Mouse (Mus musculus) midbrain, embryonic 14.5 days (tissue): Measurements from ENCODE around the gene Nprl3. TPM values are rescaled to one million over a fixed set of nuclear protein-coding genes. Genes with fewer than 3 reads are reported as not detected.

Experiments
- ATAC-seq: fragments of 200-750 bp; cut with Nextera tagmentation; 2 replicates; pipeline ENCODE4 v1.8.0; 2017; ENCODE audit warnings: moderate number of reproducible peaks, moderate library complexity; ENCODE audit not compliant: low FRiP score, low TSS enrichment
- DNase-seq: peaks from one replicate; pipeline ENCODE4 v3.0.0-alpha.2; 2015
- H3K27ac ChIP-seq: fragments of 300-500 bp; sonication (generic); replicated peaks from 2 replicates; pipeline ENCODE4 v1.5.1; 2014; ENCODE audit warnings: mild to moderate bottlenecking, low read depth, low read length, moderate library complexity
- H3K27me3 ChIP-seq: fragments of 300-500 bp; sonication (generic); 2 replicates; pipeline ENCODE4 v1.6.1; 2014; ENCODE audit warnings: low read length, control low read depth, mixed read lengths; ENCODE audit not compliant: control insufficient read depth, insufficient read depth
- H3K36me3 ChIP-seq: fragments of 300-500 bp; sonication (generic); 2 replicates; pipeline ENCODE4 v1.6.1; 2014; ENCODE audit warnings: low read length, control low read depth; ENCODE audit not compliant: control insufficient read depth, insufficient read depth
- H3K4me1 ChIP-seq: fragments of 300-500 bp; sonication (generic); 2 replicates; pipeline ENCODE4 v1.6.1; 2014; ENCODE audit warnings: mild to moderate bottlenecking, antibody characterized with exemption, low read length, control low read depth; ENCODE audit not compliant: control insufficient read depth, insufficient read depth
- H3K4me2 ChIP-seq: fragments of 300-500 bp; sonication (generic); 2 replicates; pipeline ENCODE4 v1.6.1; 2014; ENCODE audit warnings: mild to moderate bottlenecking, low read length, moderate library complexity
- H3K4me3 ChIP-seq: fragments of 300-500 bp; sonication (generic); replicated peaks from 2 replicates; pipeline ENCODE4 v1.5.1; 2014; ENCODE audit warnings: low read depth, low read length
- H3K9ac ChIP-seq: fragments of 300-500 bp; sonication (generic); replicated peaks from 2 replicates; pipeline ENCODE4 v1.6.1; 2014; ENCODE audit warnings: mild to moderate bottlenecking, low read length, moderate library complexity
- H3K9me3 ChIP-seq: fragments of 300-500 bp; sonication (generic); 2 replicates; pipeline ENCODE4 v1.6.1; 2016; ENCODE audit warnings: low read length, control low read depth, mixed read lengths; ENCODE audit not compliant: control insufficient read depth
- WGBS: fragments of 180-500 bp; shearing (Covaris S2); extraction: QIAGEN DNeasy Blood & Tissue Kit; methylation state at CpG from one replicate; pipeline ENCODE4 v1.1.7; 2014; 5-methylcytosine and 5-hydroxymethylcytosine counted together
- polyA plus RNA-seq: library from polyadenylated mRNA; unstranded; fragments of >200 nt; fragmentation: Nextera tagmentation; extraction: Ambion mirVana; gene quantifications from 2 replicates; pipeline ENCODE4 v1.2.1, GENCODE M21; 2014

Gene Nprl3
- polyA plus RNA-seq, 1 experiment from 2014 or later, result 36.9 TPM

DNA sequence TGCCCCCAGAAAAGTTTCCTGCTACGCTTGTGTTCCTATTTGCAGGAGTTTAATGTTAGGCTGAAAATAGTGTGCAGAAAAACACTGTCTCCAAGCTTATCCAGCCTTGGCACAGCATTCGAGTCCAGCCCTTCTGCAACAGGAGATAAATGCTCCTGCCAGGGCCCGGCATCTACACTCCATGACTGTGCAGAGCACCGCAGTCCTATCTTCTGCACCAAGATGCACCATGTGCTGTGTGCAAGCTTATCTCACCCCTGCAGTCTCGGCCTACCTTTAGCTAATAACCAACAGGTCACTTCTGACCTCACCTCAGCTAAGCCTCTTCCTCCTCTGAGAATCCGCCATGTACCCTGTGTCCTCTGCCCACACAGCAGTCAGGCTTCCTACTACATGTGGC is 21.9 kb downstream of the Nprl3 start:
- no peaks in the 10 kb centered on the region for H3K27me3 ChIP-seq
- H3K9ac ChIP-seq, result no peak overlapping the region
- no peak overlapping the region for H3K4me3 ChIP-seq
- DNase-seq (no peak), ATAC-seq (no peak)
- H3K4me2 ChIP-seq, result no peak overlapping the region
- H3K9me3 ChIP-seq, result no peaks in the 10 kb centered on the region
- WGBS, result 96% methylated on average over 6 of the region's 6 CpGs
- no peak overlapping the region for H3K27ac ChIP-seq
- no peaks in the 10 kb centered on the region for H3K4me1 ChIP-seq
- H3K36me3 ChIP-seq, result peaks cover 73% of the 10 kb centered on the region

- peaks cover 77% of the 10 kb centered on the region for H3K36me3 ChIP-seq
- H3K27ac ChIP-seq, result no peak overlapping the region
- no peak for DNase-seq
- no peak overlapping the region for H3K4me3 ChIP-seq
- no peak overlapping the region for H3K4me2 ChIP-seq
- H3K27me3 ChIP-seq, result no peaks in the 10 kb centered on the region
- no peak for ATAC-seq
- 95% methylated on average over 1 of the region's 1 CpGs for WGBS
- H3K9me3 ChIP-seq, result no peaks in the 10 kb centered on the region
- H3K4me1 ChIP-seq, result no peaks in the 10 kb centered on the region
- H3K9ac ChIP-seq, result no peak overlapping the region
Observed at GRCm38 (mm10) chr11:32244617-32245016, 22.9 kb downstream of the Nprl3 start.

DNA sequence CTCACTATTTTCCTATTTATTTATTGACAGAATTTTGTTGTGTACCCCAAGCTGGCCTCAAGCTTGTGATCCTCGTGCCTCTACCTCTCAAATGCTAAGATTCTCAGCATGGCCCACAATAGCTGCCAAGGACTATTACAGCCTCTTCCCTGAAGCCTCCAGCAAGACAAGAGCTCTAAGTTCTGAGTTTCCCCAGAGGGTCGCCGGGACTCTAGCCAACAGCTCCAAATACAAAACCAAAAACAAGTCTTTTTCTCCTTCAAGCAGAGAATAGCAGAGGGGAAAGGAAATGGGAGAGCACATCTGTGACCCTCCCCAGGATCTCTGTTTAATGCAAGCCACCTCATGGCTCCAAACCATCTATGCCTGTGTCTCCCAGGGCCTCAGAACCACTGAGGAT is 23.4 kb downstream of the Nprl3 start:
- Histone ChIP-seq H3K9ac (no peak overlapping the region), H3K4me2 (no peak overlapping the region), H3K27ac (no peak overlapping the region), H3K27me3 (no peaks in the 10 kb centered on the region), H3K4me3 (no peak overlapping the region), H3K36me3 (peaks cover 76% of the 10 kb centered on the region), H3K9me3 (no peaks in the 10 kb centered on the region), H3K4me1 (no peaks in the 10 kb centered on the region)
- 83% methylated on average over 3 of the region's 3 CpGs for WGBS
- DNase-seq (no peak), ATAC-seq (no peak)

DNA sequence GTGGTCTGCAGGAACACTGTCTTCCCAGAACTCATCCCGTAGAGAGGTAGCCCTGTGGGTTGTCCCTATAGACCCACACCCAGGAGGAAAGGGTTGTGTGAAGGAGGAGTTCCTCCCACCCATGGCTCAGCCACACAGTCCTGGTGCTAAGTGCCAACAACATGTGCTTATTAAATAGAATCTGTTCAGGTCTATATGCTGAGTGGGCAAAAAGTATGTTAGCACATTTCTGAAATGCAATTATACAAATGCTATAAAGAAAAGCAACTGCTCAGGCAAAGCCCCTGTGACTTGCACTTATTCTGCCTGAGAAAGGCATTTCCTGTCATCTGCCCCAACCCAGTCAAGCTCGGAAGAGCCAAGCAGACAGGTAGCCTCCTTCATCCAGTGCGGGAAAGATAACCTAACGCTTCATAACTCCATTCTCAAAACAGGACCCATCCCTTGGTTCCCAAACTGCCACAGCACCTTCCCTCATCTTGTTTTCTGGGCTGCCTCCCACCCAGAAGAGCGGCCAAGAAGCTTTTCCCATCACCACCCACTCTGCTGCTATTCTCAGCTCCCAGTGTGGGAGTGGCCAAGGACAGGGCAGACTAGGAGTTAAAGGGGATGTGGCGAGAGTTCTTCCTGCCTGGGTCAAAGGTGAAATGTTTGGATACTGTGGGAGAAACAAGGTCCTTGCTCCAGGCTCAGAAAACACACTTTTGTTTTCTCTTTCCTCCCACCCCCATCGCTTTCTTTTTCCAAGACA is 24.1 kb downstream of the Nprl3 start:
- Histone ChIP-seq H3K36me3 (peaks cover 69% of the 10 kb centered on the region), H3K4me3 (no peak overlapping the region), H3K4me1 (no peaks in the 10 kb centered on the region), H3K4me2 (no peak overlapping the region), H3K27ac (no peak overlapping the region), H3K9me3 (no peaks in the 10 kb centered on the region), H3K9ac (no peak overlapping the region), H3K27me3 (no peaks in the 10 kb centered on the region)
- WGBS, result 83% methylated on average over 7 of the region's 7 CpGs
- ATAC-seq (no peak), DNase-seq (no peak)

GRCm38 (mm10) chr11:32242209-32242608 is 25.3 kb downstream of the Nprl3 start:
- H3K4me1 ChIP-seq, result no peaks in the 10 kb centered on the region
- no peak overlapping the region for H3K27ac ChIP-seq
- no peak overlapping the region for H3K4me3 ChIP-seq
- no peak overlapping the region for H3K4me2 ChIP-seq
- no peaks in the 10 kb centered on the region for H3K27me3 ChIP-seq
- 79% methylated on average over 3 of the region's 3 CpGs for WGBS
- DNase-seq (no peak), ATAC-seq (no peak)
- no peak overlapping the region for H3K9ac ChIP-seq
- H3K9me3 ChIP-seq, result no peaks in the 10 kb centered on the region
- peaks cover 58% of the 10 kb centered on the region for H3K36me3 ChIP-seq

- H3K9ac ChIP-seq, result no peak overlapping the region
- no peak for DNase-seq
- H3K4me1 ChIP-seq, result peaks cover 3% of the 10 kb centered on the region; the same call in 1 of the 2 replicates
- no peak for ATAC-seq
- no peak overlapping the region for H3K27ac ChIP-seq
- no peaks in the 10 kb centered on the region for H3K27me3 ChIP-seq
- no peaks in the 10 kb centered on the region for H3K9me3 ChIP-seq
- no peak overlapping the region for H3K4me2 ChIP-seq
- peaks cover 57% of the 10 kb centered on the region for H3K36me3 ChIP-seq
- H3K4me3 ChIP-seq, result no peak overlapping the region
Observed at GRCm38 (mm10) chr11:32241391-32241790, 26.1 kb downstream of the Nprl3 start.

DNA sequence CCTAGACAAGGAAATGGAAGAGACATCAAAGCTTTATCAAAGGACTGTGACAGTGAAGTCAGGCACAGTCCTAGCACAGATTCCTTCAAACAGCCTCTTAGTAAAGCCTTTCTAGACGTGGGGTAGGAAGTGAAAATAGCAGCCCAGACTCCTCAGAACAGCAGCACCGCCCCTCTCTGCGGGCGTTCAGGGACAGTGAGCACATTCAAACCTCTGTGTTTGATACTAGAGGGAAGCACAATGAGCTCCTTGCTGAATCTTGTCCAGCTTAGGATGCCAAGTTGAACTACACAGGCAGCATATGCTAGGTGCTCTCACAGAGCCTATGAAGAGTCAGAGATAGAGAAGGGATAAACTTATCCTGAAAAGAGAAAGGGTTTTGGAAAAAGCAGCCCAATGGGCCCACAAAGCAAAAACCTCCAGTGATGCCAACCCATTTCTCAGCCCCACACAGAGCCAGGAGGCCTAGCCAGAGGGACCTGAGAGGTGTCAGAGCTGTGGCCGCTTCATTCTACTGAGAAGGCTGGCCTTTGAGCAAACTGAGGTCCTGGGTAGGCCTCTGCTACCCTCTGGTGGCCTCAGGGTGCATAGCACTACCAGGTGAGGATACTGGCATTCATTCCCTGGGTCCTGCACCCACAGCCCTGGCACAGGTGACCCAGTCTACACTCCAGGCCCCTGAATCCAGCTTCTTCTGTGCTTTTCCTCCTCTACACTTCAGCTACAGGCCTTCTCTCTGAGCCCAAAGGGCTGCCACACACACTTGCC is 29.2 kb downstream of the Nprl3 start:
- ATAC-seq, result 0 out of 2 replicates have a peak, but pooled peaks have one; percentile 15
- peak; percentile 83 for DNase-seq
- 65% methylated on average over 5 of the region's 5 CpGs for WGBS
- H3K9ac ChIP-seq, result no peak overlapping the region
- H3K27ac ChIP-seq, result no peak overlapping the region
- H3K27me3 ChIP-seq, result no peaks in the 10 kb centered on the region
- H3K4me3 ChIP-seq, result no peak overlapping the region
- H3K36me3 ChIP-seq, result peaks cover 51% of the 10 kb centered on the region
- no peak overlapping the region for H3K4me2 ChIP-seq
- H3K9me3 ChIP-seq, result no peaks in the 10 kb centered on the region
- H3K4me1 ChIP-seq, result peaks cover 7% of the 10 kb centered on the region; the same call in 1 of the 2 replicates

- H3K4me2 ChIP-seq, result no peak overlapping the region
- H3K4me3 ChIP-seq, result no peak overlapping the region
- 90% methylated on average over 3 of the region's 3 CpGs for WGBS
- H3K27ac ChIP-seq, result no peak overlapping the region
- no peak overlapping the region for H3K9ac ChIP-seq
- ATAC-seq (no peak), DNase-seq (no peak)
- H3K4me1 ChIP-seq, result peaks cover 7% of the 10 kb centered on the region; the same call in 1 of the 2 replicates
- no peaks in the 10 kb centered on the region for H3K27me3 ChIP-seq
- peaks cover 53% of the 10 kb centered on the region for H3K36me3 ChIP-seq
- no peaks in the 10 kb centered on the region for H3K9me3 ChIP-seq
Observed at GRCm38 (mm10) chr11:32237411-32237795, 30.1 kb downstream of the Nprl3 start.
